Mouse (Mus musculus): ENCODE data around the gene Golt1b. TPM values are rescaled to one million over a fixed set of nuclear protein-coding genes. Genes with fewer than 3 reads are reported as not detected.

Golt1b gene
- total and polyA plus RNA-seq, 2 experiments from 2014 or later: 58.5 to 72.0 TPM

DNA sequence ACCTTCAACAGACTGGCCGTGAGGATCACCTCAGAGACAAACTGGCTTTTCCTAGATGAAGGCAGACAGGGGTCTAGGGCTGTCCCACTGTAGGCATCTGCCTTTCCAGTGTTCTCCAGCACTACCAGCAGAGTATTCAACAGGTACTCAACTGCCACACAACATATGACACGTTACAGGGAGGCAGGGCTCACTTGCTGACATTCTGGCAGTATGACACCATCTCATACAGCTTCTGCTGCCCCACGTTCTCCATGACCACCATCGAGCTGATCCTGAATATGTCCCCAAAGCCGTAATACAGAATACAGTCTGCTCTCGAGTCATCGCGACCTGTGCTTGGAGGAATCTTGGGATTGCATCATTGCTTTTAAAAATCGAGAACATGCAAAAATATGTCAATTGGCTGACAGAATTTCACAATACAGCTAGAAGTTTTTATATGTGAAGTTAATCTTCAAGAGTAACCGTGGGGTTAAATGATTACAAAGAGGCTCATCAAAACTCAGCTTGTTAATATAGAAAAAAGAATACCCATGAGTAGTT, 20.5 kb upstream of the Golt1b start:
- H3K9ac ChIP-seq: no peak overlapping the region
- 90% methylated on average over 10 of the region's 10 CpGs for WGBS

DNA sequence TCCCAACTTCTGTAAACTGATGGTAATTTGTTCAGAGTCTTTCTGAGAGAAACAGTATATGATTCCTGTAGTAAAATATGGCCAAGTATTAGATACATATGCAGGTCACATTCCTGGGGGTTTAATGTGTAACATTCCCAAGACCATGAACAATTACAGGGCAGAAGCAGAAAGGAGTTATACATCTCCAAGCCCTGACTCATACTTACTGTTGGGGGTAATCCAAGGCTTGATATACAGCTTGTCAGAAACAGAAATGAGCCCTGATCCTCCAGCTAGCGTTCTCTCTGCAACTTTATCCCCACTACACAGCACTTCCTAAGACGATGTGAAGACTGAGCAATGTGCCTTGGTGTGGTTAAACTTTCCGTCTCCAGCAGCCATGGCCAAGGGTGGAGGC, 19.5 kb upstream of the Golt1b start:
- no peaks in the 10 kb centered on the region for H3K9me3 ChIP-seq (ENCODE audit: low read length)
- H3K4me2 ChIP-seq (ENCODE audit: low read depth): no peak overlapping the region
- no peak overlapping the region for H3K4me3 ChIP-seq (ENCODE audit: low read depth, low read length)
- 91% methylated on average over 3 of the region's 3 CpGs for WGBS
- H3K36me3 ChIP-seq (ENCODE audit: insufficient read depth): peaks cover 70% of the 10 kb centered on the region
- H3K27me3 ChIP-seq (ENCODE audit: insufficient read depth, low read length): no peaks in the 10 kb centered on the region
- no peak for TF ChIP-seq CTCF (IDR thresholded peaks at IDR 0.05; ENCODE audit: low read depth)
- no peak overlapping the region for H3K9ac ChIP-seq
- ATAC-seq (no peak), DNase-seq (no peak)
- H3K27ac ChIP-seq (ENCODE audit: low read depth, low read length): no peak overlapping the region
- H3K4me1 ChIP-seq (ENCODE audit: insufficient read depth): no peaks in the 10 kb centered on the region

More for the DNA sequence above, 20.5 kb upstream of the Golt1b start:
- DNase-seq (no peak), ATAC-seq (no peak)
- H3K4me1 ChIP-seq (ENCODE audit: insufficient read depth): no peaks in the 10 kb centered on the region
- peaks cover 68% of the 10 kb centered on the region for H3K36me3 ChIP-seq (ENCODE audit: insufficient read depth)
- H3K27me3 ChIP-seq (ENCODE audit: insufficient read depth, low read length): no peaks in the 10 kb centered on the region
- H3K9me3 ChIP-seq (ENCODE audit: low read length): no peaks in the 10 kb centered on the region
- H3K4me3 ChIP-seq (ENCODE audit: low read depth, low read length): no peak overlapping the region
- no peak overlapping the region for H3K27ac ChIP-seq (ENCODE audit: low read depth, low read length)
- TF ChIP-seq CTCF (IDR thresholded peaks at IDR 0.05; ENCODE audit: low read depth): no peak
- H3K4me2 ChIP-seq (ENCODE audit: low read depth): no peak overlapping the region

GRCm38 (mm10) chr6:142369568-142369967, 17.5 kb upstream of the Golt1b start:
- 93% methylated on average over 3 of the region's 3 CpGs for WGBS
- Histone ChIP-seq H3K9ac (no peak overlapping the region), H3K27ac (ENCODE audit: low read depth, low read length) (no peak overlapping the region), H3K4me2 (ENCODE audit: low read depth) (no peak overlapping the region), H3K9me3 (ENCODE audit: low read length) (no peaks in the 10 kb centered on the region), H3K4me1 (ENCODE audit: insufficient read depth) (no peaks in the 10 kb centered on the region), H3K27me3 (ENCODE audit: insufficient read depth, low read length) (no peaks in the 10 kb centered on the region), H3K36me3 (ENCODE audit: insufficient read depth) (peaks cover 63% of the 10 kb centered on the region), H3K4me3 (ENCODE audit: low read depth, low read length) (no peak overlapping the region)
- no peak for TF ChIP-seq CTCF (IDR thresholded peaks at IDR 0.05; ENCODE audit: low read depth)
- DNase-seq: no peak
- no peak for ATAC-seq

- no peak overlapping the region for H3K9ac ChIP-seq
- H3K4me3 ChIP-seq (ENCODE audit: low read depth, low read length): no peak overlapping the region
- DNase-seq (no peak), ATAC-seq (no peak)
- 58% methylated on average over 1 of the region's 1 CpGs for WGBS
- H3K27me3 ChIP-seq (ENCODE audit: insufficient read depth, low read length): no peaks in the 10 kb centered on the region
- H3K4me1 ChIP-seq (ENCODE audit: insufficient read depth): no peaks in the 10 kb centered on the region
- no peak overlapping the region for H3K27ac ChIP-seq (ENCODE audit: low read depth, low read length)
- TF ChIP-seq CTCF (IDR thresholded peaks at IDR 0.05; ENCODE audit: low read depth): no peak
- H3K36me3 ChIP-seq (ENCODE audit: insufficient read depth): peaks cover 38% of the 10 kb centered on the region
- H3K4me2 ChIP-seq (ENCODE audit: low read depth): no peak overlapping the region
- H3K9me3 ChIP-seq (ENCODE audit: low read length): no peaks in the 10 kb centered on the region
Observed at GRCm38 (mm10) chr6:142377081-142377480, 9.9 kb upstream of the Golt1b start.

DNA sequence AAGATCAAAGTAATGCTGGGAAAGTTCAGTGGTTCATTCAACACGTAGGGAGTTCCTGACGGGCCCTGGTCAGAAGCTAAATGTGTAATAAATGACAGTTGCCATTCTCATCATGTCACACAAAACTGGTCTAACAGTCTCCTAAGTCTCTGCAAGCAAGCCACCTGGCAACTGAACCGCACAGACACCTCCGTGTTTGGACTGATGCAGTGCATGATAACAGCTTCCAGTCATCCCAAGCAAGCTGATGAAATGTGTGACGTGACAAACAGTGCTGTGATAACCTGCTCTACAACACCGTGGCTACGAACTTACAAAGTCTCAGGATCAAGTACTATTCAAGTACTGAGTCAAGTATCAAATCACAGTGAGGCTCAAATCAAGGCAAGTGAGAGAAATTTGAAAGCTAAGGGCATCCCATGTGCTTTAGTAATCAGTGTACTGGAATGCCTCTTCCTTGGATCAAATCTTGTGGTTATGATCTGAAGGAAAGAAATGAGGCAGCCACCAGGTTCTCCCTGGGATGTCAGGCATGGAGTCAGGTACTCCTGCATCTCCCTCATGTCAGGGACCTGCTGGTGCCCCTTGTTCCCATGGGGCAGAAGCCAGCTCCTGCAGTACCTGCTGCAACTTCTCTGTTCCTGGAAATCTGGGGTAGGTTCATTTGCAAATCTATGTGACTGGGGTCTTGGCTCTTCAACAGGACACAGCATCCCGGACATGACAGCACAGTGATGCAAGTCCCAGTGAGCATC, 8.3 kb upstream of the Golt1b start:
- TF ChIP-seq CTCF (IDR thresholded peaks at IDR 0.05; ENCODE audit: low read depth): no peak
- Histone ChIP-seq H3K4me3 (ENCODE audit: low read depth, low read length) (no peak overlapping the region), H3K9me3 (ENCODE audit: low read length) (no peaks in the 10 kb centered on the region), H3K36me3 (ENCODE audit: insufficient read depth) (peaks cover 33% of the 10 kb centered on the region), H3K9ac (no peak overlapping the region), H3K4me1 (ENCODE audit: insufficient read depth) (no peaks in the 10 kb centered on the region), H3K27me3 (ENCODE audit: insufficient read depth, low read length) (no peaks in the 10 kb centered on the region), H3K4me2 (ENCODE audit: low read depth) (no peak overlapping the region), H3K27ac (ENCODE audit: low read depth, low read length) (no peak overlapping the region)
- no peak for DNase-seq
- no peak for ATAC-seq
- WGBS: 93% methylated on average over 8 of the region's 8 CpGs

DNA sequence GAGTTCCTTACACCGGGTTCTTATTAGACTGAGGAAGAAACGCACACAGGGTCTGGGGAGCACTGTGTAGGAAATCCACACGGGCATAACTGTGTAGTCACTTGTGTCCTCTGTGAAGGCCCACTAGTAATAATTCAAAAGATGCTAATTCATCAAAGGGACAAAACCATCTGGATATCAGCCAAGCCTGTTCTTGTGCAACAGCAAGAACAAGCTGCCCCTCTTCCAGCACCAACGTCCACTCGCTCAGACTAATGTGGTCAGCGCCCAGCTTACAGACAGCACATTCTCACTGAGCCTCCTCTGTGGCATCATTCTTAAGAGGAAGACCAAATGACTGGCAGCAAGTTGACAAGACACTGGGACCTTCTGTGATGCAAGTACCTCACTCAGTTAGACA, 7.1 kb upstream of the Golt1b start:
- Histone ChIP-seq H3K4me2 (ENCODE audit: low read depth) (no peak overlapping the region), H3K36me3 (ENCODE audit: insufficient read depth) (peaks cover 21% of the 10 kb centered on the region), H3K9ac (no peak overlapping the region), H3K27ac (ENCODE audit: low read depth, low read length) (no peak overlapping the region), H3K9me3 (ENCODE audit: low read length) (no peaks in the 10 kb centered on the region), H3K4me1 (ENCODE audit: insufficient read depth) (no peaks in the 10 kb centered on the region), H3K27me3 (ENCODE audit: insufficient read depth, low read length) (no peaks in the 10 kb centered on the region), H3K4me3 (ENCODE audit: low read depth, low read length) (no peak overlapping the region)
- no peak for DNase-seq
- 82% methylated on average over 6 of the region's 6 CpGs for WGBS
- no peak for ATAC-seq
- no peak for TF ChIP-seq CTCF (IDR thresholded peaks at IDR 0.05; ENCODE audit: low read depth)

DNA sequence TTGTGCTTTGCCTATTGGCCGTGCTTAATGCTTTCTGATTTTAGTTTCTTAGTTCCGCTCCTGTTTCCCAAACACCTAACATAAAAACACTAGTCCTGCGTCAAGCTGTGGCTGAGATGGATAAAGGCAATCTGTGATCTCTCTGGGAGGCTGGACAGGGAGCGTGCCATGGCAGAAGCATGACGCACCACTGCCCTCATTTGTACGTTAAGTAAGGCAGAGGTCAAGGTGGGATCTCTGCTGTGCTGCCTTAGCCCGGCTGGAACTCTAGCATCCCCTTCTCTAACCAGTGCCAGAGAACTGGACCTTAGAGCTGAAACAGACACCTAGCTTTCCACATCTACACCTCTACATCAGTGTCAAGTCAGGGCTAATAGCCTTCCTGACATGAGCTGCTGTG, 5.4 kb upstream of the Golt1b start:
- no peak for TF ChIP-seq CTCF (IDR thresholded peaks at IDR 0.05; ENCODE audit: low read depth)
- ATAC-seq: no peak

More for the DNA sequence above, 5.4 kb upstream of the Golt1b start:
- Histone ChIP-seq H3K4me1 (ENCODE audit: insufficient read depth) (0 out of 2 replicates have a peak, but pooled peaks cover 4% of the 10 kb centered on the region), H3K27ac (ENCODE audit: low read depth, low read length) (no peak overlapping the region), H3K27me3 (ENCODE audit: insufficient read depth, low read length) (no peaks in the 10 kb centered on the region), H3K4me2 (ENCODE audit: low read depth) (no peak overlapping the region), H3K4me3 (ENCODE audit: low read depth, low read length) (no peak overlapping the region), H3K36me3 (ENCODE audit: insufficient read depth) (peaks cover 6% of the 10 kb centered on the region), H3K9ac (no peak overlapping the region), H3K9me3 (ENCODE audit: low read length) (no peaks in the 10 kb centered on the region)
- WGBS: 94% methylated on average over 7 of the region's 7 CpGs
- no peak for DNase-seq

All from forebrain, postnatal 0 days (tissue).